Mouse (Mus musculus): ENCODE results near the gene Cbr1.

DNA sequence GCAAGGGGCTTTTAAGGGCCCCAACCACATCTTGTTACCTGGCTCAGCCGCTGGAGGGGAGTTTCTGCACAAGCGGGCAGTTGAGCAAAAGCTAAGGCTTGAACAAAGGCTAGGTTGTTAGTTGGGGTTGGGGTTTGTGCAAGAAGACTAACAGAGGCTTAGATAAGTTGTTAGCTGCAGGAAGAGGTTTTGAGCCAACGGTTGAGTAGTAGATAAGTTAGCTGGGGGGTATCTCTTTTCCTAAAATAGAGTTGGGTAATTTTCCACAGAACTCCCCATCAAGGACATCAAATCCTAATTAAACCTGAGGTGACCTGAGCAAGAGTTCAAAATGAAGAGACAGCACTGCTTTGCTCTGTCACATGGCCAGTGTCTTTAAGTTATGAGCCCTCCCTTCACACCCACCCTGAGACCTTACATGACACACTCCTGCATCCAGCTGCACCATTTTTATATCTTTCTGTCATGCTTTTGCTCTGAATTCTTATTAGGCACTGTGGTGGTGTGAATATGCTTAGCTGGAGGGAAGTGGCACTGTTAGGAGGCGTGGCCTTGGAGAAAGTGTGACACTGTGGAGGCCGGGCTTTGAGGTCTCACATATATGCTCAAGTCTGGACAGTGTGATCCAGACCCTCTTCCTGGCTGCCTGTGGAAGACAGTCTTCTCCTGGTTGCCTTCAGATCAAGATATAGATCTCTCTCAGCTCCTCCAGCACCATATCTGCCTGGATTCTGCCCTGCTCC, 43.0 kb downstream of the Cbr1 start:
- TF ChIP-seq GATA1 (IDR thresholded peaks at IDR 0.05; ENCODE audit: borderline replicate concordance, low read length) (no peak), CTCF (IDR thresholded peaks at IDR 0.05; ENCODE audit: low read depth, low read length) (no peak), POLR2AphosphoS5 (IDR thresholded peaks at IDR 0.05; ENCODE audit: insufficient replicate concordance, low read depth, low read length) (no peak), TAL1 (conservative IDR thresholded peaks at IDR 0.05; ENCODE audit: low read depth, low read length) (no peak), GATA2 (IDR thresholded peaks at IDR 0.05; ENCODE audit: borderline replicate concordance, low read depth, low read length) (no peak)

All from G1E (cell line).